Mouse (Mus musculus) heart, postnatal 0 days (tissue): ENCODE measurements around the gene Magt1.

Source experiments
- CTCF ChIP-seq: IDR thresholded peaks from 2 replicates; pipeline ENCODE4 v1.5.1; 2016; ENCODE audit warnings: antibody characterized with exemption, control low read depth, low read depth
- EP300 ChIP-seq: IDR thresholded peaks from 2 replicates; pipeline ENCODE4 v1.6.1; 2016; ENCODE audit warnings: antibody characterized with exemption, low read depth

DNA sequence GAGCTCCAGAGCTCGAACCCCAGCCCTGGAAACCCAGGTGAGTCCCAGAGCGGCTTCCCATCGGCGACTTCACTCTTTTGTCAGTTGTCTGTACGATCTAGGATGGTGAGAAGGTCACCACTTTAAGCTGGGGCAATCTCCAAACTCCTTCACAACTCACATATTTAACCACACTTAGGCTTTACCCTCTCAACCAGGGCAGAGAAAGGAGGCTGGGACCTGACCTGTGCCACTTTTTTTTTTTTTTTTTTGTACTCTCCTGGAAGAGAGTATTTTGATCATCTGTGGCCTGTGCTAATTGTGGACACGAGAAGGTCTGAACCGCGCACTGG, 15.6 kb upstream of the Magt1 start:
- TF ChIP-seq CTCF: no peak
- TF ChIP-seq EP300: no peak
